Mouse (Mus musculus) Patski (cell line): Measurements from ENCODE around the gene Fam129b. TPM values are rescaled to one million over a fixed set of nuclear protein-coding genes. Genes with fewer than 3 reads are reported as not detected.
A peak's percentile ranks its signal among the peaks of the same experiment; 100 is the strongest.
"Not testable (repeated sequence)": the region's sequence is repeated elsewhere in the genome, so short reads cannot be mapped to it uniquely, and the experiment has no call there.

Experiments used
- ATAC-seq: fragments of 100-300 bp; one replicate; pipeline ENCODE4 v1.8.0; 2021
- CTCF ChIA-PET: fragments of 350-600 bp; sonication (Branson Sonifier 250); formaldehyde crosslinking; loops from one replicate; lab custom pipeline; 2022; ENCODE audit warnings: inconsistent platforms; lab: Charles Lee
- POLR2A ChIA-PET: fragments of 350-600 bp; sonication (Branson Sonifier 250); formaldehyde crosslinking; loops from one replicate; lab custom pipeline; 2022; ENCODE audit warnings: antibody characterized with exemption, inconsistent platforms; lab: Charles Lee
- DNase-seq: peaks from one replicate; pipeline ENCODE4 v3.0.0-alpha.2; 2011; ENCODE audit warnings: low read depth, low spot score
- H3K27me3 ChIP-seq: fragments of 371-371 bp; one replicate; pipeline ENCODE4 v1.5.1; 2021
- CTCF ChIP-seq: fragments of 100-300 bp; IDR thresholded peaks from one replicate; pipeline ENCODE4 v1.5.1; 2021
- in situ Hi-C: fragments of 300-500 bp; cut with MboI; formaldehyde crosslinking; loops from 3 replicates; pipeline ENCODE4 v1.11.1; 2018; ENCODE audit warnings: low pct_unique_long_range_greater_than_20kb, mixed read lengths
- polyA plus RNA-seq: library from polyadenylated mRNA; unstranded; gene quantifications from one replicate; pipeline ENCODE4 v1.2.3, GENCODE M21; 2021

The Fam129b gene
- polyA plus RNA-seq, 1 experiment from 2014 or later = 170 TPM

DNA sequence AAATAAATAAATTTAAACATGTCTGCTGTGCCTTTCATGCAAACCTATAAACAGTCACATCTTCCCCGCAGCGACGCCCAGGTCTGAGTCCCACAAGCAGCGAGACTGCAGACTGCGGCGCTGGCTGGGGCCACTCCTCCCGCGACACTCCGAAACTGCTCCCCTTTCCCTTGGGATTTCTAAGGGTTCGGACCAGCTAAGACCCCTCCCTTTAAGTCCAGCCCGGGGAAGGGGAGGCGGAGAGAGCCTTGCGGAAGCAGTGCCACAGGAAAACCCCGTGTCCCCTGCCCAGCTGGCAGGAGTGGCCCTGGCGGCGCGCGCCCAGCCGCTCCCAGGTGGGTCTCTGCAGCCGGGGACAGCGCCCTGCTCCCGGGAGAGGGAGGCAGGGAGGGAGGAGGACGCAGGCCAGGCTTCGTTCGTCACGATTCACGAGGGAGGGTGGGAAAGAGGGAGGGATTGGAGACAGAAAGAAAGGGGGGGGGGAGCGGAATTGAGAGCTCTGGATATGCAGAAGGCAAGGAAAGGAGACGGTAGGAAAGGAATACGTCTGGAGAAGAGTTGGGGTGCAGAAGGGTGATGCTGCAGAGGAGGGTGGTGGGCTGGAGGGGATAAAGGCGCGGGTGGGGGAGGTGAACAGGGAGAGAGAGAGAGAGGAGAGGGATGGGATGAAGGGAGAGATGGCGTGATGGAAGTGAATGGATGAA lies 29.7 kb upstream of the Fam129b start:
- no peak for TF ChIP-seq CTCF
- POLR2A ChIA-PET = interaction anchor here (0.6 to 0.9 kb wide), 2 partner anchors 51 to 65 kb away, joined by 5 to 9 read pairs; no protein-coding TSS in a partner anchor
- in situ Hi-C loops = no loop called here
- DNase-seq (no peak), ATAC-seq (no peak)
- CTCF ChIA-PET = no interaction called here
- no peaks in the 10 kb centered on the region for H3K27me3 ChIP-seq

DNA sequence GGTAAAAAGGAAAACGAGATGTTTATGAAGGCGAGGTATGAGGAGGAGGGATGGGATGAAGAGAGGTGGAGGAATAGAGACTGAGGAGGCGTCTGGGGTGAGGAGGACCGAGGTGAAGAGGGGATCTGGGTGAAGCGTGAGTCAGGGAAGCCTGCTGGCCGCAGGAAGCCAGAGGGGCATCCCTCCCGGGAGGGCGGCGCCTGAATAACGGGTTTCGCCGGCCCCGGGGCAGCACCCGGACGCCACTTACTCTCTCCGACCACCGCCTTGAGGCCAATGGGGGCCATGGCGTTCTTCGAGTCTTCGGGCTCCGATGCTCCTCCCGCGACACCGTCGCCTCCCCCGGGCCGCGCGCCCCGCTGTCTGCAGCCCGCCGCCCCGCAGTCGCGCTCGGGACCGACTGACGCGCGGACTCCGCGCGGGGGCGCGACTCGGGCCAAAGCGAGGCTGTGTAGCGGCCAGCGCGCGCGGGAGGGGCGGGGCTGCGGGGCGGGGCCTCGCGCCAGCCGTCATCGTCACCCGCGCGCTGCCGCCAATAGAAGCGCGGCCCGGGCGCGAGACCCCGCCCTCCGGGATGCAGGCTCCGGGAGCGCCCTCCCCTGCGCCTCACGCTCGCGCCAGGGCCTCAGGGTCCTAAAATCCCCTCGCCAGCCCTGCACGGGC lies 29.0 kb upstream of the Fam129b start, which contains the start of gene Stxbp1:
TSS of gene Stxbp1 (minus strand) at position 441 of the 663 bp plus-strand sequence.
- CTCF ChIA-PET = interaction anchor here (1.4 kb wide), 1 partner anchor 27 kb away, joined by 3 read pairs; no protein-coding TSS in a partner anchor
- in situ Hi-C loops = no loop called here
- DNase-seq = peak; percentile 44
- ATAC-seq = peak; percentile 89
- TF ChIP-seq CTCF = peak; percentile 36
- POLR2A ChIA-PET = interaction anchor here (0.9 kb wide), 1 partner anchor 66 kb away, joined by 9 read pairs; no protein-coding TSS in a partner anchor
- H3K27me3 ChIP-seq = peaks cover under 1% of the 10 kb centered on the region

DNA sequence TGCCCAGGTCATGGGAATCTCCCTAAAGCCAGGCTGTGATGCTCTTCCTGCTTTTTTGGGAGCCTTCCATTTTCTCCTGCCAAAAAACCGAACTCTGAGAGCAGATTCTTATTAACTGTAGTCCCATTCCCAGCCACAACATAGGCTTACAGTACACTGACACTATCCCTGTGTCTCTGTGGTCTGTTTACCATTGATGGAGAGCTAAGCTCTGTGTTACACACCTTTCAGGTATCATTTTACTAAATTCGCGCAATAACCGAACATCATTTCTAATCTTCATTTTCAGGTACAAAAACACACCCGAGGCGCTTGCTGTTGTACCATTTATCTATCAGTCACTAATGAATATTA lies 28.5 kb upstream of the Fam129b start:
- ATAC-seq (no peak), DNase-seq (no peak)
- H3K27me3 ChIP-seq = peaks cover 3% of the 10 kb centered on the region
- in situ Hi-C loops = no loop called here
- TF ChIP-seq CTCF = no peak
- POLR2A ChIA-PET = no interaction called here
- CTCF ChIA-PET = interaction anchor here (1.4 kb wide), 1 partner anchor 28 kb away, joined by 3 read pairs; no protein-coding TSS in a partner anchor

DNA sequence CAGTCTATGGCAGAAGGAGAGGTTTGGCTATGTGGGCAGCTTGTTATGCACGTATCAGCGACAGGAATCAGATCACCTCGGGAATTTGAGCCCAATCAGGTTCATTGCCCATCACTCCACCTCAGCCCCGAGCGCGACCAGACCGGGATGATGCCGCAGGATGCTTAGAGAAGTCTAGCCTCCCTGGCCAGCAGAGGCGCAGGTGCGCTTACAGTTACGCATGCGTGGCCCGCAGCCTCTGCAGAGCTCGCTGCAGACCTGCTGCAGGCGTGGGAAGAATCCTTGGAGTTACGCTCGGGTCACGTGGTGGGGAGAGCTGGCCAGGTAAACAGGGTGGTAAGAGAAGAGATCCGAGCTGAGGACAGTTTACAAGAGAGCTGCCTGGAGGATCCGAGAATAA lies 23.8 kb upstream of the Fam129b start:
- peak; percentile 49 for TF ChIP-seq CTCF
- no peak for DNase-seq
- ChIA-PET CTCF (interaction anchor here (1.2 to 2.4 kb wide), 4 partner anchors 10 to 89 kb away, joined by 3 to 12 read pairs (median 5); no protein-coding TSS in a partner anchor), POLR2A (no interaction called here)
- no peak for ATAC-seq
- H3K27me3 ChIP-seq = peaks cover 3% of the 10 kb centered on the region
- in situ Hi-C loops = loop anchor here (5.0 kb wide), 2 partner anchors 65 to 140 kb away; partner anchors contain the start of gene Cdk9

DNA sequence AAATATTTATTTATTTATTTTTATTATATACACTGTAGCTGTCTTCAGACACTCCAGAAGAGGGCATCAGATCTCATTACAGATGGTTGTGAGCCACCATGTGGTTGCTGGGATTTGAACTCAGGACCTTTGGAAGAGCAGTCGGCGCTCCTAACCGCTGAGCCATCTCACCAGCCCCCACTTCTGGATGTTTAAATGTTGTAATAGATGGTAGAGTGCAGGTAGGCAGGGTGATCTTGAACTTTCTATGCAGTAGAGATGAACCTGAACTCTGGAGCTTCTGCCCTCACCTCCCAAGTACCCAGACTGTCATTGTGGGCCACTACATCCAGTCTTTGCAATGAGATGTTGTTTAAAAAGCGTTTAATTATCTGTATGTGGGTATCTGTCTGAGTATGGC lies 22.2 kb upstream of the Fam129b start:
- ATAC-seq = not testable (repeated sequence)
- in situ Hi-C loops = loop anchor here (5.0 kb wide), 2 partner anchors 66 to 141 kb away; partner anchors contain the start of gene Cdk9

DNA sequence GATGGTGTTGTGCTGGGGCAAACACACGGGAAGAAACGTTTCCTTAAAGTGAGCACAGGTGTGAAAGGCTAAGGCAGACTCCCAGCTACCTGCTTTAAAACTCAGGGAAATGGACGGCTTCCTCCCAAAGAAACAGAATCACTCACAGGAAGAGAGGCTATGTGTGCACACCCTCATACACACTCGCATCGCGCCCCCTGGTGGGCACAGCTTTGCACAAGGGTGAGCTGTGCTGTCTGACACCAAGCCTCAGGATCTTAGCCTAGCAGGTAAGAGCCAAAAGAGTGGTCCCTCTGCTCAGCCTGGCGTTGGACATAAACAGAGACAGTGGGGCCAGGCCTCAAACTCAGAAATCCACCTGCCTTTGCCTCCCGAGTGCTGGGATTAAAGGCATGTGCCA lies 21.7 kb upstream of the Fam129b start:
- POLR2A ChIA-PET = no interaction called here
- in situ Hi-C loops = loop anchor here (5.0 kb wide), 2 partner anchors 67 to 142 kb away; partner anchors contain the start of gene Cdk9
- CTCF ChIA-PET = interaction anchor here (0.7 to 3.8 kb wide), 19 partner anchors 9 to 97 kb away, joined by 3 to 30 read pairs (median 4); partner anchors contain the start of genes Cfap157 and Tor2a
- peaks cover 3% of the 10 kb centered on the region for H3K27me3 ChIP-seq
- peak; percentile 94 for TF ChIP-seq CTCF
- no peak for ATAC-seq
- no peak for DNase-seq

More for the DNA sequence above, 22.2 kb upstream of the Fam129b start:
- DNase-seq, H3K27me3 ChIP-seq, POLR2A ChIA-PET: not testable (repeated sequence)
- CTCF ChIA-PET = interaction anchor here (0.7 to 3.8 kb wide), 19 partner anchors 9 to 97 kb away, joined by 3 to 30 read pairs (median 4); partner anchors contain the start of genes Cfap157 and Tor2a

DNA sequence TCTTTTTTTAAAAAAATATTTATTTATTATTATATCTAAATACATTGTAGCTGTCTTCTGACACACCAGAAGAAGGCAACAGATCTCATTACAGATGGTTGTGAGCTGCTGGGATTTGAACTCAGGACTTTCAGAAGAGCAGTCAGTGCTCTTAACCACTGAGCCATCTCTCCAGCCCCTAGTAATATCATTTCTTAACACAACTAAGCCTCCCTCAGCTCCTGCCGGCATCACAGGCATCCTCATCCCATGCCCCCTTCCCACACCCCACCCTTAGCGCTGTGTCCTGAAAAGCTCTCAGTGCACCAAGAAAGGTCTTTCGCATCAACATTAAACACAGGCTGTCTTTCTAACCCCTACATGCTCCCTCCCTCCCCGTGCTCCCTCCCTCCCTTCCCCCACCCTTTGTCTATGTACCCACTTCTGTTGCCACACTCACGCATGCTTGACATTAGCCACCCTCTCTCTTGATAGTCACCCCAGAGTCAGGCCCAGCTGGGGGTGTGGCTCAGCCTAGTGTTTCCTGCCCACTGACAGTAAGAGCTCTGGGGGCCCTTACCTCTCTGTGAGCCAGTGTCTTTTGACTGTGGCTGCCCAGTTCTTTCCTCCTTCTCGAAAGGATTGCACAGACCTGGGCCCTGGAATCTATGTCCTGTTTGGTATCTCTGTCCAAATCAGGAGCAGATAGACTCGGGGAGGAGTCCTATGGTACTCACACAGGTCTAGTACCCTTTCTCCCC lies 20.7 kb upstream of the Fam129b start:
- DNase-seq (no peak), ATAC-seq (no peak)
- CTCF ChIA-PET = interaction anchor here (1.1 to 3.8 kb wide), 8 partner anchors 34 to 97 kb away, joined by 3 to 30 read pairs (median 4); no protein-coding TSS in a partner anchor
- H3K27me3 ChIP-seq = peaks cover 3% of the 10 kb centered on the region
- in situ Hi-C loops = no loop called here
- POLR2A ChIA-PET = interaction anchor here (1.0 kb wide), 1 partner anchor 97 kb away, joined by 8 read pairs; no protein-coding TSS in a partner anchor
- no peak for TF ChIP-seq CTCF

DNA sequence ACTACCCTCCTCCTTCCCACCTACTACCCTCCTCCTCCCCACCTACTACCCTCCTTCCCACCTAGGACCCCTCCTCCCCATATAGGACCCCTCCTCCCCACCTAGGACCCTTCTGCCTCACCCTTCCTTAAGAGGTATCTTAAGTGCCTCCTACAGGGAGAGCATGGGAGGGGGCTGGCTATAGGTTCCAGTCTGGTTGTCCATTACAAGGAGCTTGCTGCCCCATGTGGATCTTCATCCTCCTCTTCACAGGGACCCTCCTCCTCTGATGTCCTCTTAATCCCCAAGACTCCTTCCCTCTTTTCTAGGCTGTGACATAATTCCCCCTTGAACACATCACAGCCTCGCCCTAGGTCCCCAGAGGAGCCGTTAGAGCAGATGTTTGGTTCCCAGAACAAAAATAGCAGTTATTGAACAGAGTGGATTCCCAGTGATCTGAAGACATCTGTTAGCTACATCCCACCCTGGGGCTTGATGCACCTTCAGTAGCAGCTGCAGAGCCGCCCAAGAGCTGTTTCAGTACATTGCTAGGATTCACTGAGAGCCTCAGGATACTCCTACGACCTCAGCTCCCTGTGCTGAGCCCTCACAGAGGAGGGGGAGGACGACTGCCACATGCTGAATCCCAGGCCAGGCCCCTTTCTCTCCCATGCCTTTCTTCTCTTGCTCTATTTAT lies 20.0 kb upstream of the Fam129b start:
- H3K27me3 ChIP-seq = peaks cover 3% of the 10 kb centered on the region
- in situ Hi-C loops = no loop called here
- TF ChIP-seq CTCF = no peak
- POLR2A ChIA-PET = interaction anchor here (1.0 kb wide), 1 partner anchor 98 kb away, joined by 8 read pairs; no protein-coding TSS in a partner anchor
- CTCF ChIA-PET = interaction anchor here (1.1 to 3.8 kb wide), 5 partner anchors 35 to 98 kb away, joined by 3 to 30 read pairs (median 3); no protein-coding TSS in a partner anchor
- no peak for DNase-seq
- ATAC-seq = no peak

DNA sequence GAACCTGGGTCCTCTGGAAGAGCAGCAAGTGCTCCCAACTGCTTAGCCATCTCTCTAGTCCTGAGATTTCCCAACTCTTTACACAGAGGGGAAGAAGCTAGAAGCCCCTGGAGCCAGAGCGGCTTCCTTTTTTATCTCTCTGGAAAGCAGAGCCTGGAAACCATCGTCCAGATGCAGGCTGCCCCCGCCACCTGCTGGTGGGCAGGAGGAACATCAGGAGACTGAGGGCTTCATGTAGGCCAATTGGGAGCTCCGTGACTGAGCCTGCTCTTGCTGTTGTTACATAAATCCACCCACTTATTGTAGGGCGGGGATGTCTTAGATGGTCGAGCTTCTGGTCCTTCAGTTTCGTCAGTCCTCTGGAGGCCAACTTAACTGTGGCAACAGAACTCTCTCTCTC lies 18.3 kb upstream of the Fam129b start:
- CTCF ChIA-PET = interaction anchor here (0.7 to 4.0 kb wide), 11 partner anchors 10 to 143 kb away, joined by 3 to 53 read pairs (median 4); no protein-coding TSS in a partner anchor
- DNase-seq (no peak), ATAC-seq (no peak)
- POLR2A ChIA-PET = interaction anchor here (0.6 kb wide), 1 partner anchor 17 kb away, joined by 3 read pairs; no protein-coding TSS in a partner anchor
- no peaks in the 10 kb centered on the region for H3K27me3 ChIP-seq
- TF ChIP-seq CTCF = peak; percentile 89
- in situ Hi-C loops = no loop called here
